Mouse (Mus musculus): Measurements from ENCODE around the gene Tle1. TPM values are rescaled to one million over a fixed set of nuclear protein-coding genes. Genes with fewer than 3 reads are reported as not detected.

Gene Tle1
- polyA plus RNA-seq, 1 experiment from 2014 or later, result 63.5 TPM

DNA sequence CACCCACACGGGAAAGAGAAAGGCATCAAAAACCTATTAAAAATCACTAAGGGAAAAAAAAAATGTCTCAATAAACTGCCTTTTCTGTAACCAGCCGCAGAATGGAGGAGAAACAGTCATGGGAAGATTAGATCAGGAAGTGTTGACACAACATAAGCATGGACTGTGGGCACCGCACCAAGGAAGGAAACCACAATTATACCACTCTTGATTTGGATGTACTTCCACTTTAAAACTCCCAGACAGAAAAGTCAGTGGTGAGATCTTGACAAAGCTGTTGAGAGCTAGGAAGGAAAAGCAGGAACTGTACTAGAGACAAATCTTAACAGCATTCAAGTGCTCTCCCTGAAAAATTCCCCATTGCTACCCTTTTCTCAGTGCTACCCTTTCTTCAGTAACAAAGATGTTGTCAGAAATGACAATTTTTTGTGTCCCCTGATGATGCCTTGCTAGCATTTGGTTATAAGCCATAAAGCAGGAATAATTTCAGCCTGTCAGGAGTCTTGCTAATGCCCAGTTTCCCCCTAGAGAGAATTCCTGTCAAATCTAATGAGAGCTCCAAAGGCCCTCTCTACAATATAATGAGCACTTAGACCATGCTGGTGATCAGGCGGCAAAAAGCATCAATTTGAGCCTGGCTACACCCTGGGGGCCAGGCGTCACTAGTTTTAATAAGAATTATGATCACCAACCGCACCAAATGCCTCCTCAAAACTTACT, 5.4 kb downstream of the Tle1 start:
- Histone ChIP-seq H3K27me3 (peaks cover 13% of the 10 kb centered on the region; the same call in 1 of the 2 replicates), H3K4me1 (peaks cover 54% of the 10 kb centered on the region), H3K9ac (no peak overlapping the region), H3K4me2 (peak overlapping the region; percentile 77), H3K36me3 (replicated peaks) (peaks cover 21% of the 10 kb centered on the region), H3K9me3 (no peaks in the 10 kb centered on the region), H3K4me3 (replicated peaks) (peak overlapping the region; percentile 92), H3K27ac (peak overlapping the region; percentile 37)
- 0 out of 2 replicates have a peak, but pooled peaks have one; percentile 18 for ATAC-seq (ENCODE audit: low FRiP score)
- 25% methylated on average over 6 of the region's 6 CpGs for WGBS

DNA sequence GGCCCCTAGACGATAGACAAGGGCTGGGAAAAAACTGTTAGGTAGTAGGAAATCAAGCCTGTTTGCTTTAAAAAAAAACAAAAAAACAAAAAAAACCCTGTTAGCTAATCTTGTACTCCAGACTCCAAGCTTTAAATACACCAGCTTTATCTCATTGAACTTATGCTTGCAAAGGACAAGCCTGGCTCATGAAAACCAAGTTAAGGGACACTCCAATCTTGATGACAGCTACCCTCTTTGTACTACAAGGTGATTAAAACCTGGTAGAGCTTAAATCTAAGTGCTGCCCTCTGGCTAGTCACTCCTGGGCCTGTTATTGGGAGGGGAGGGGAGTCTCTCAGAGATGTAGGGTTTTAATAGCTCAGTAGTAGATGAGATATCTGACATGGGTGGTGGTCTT, 7.4 kb downstream of the Tle1 start:
- ATAC-seq (ENCODE audit: low FRiP score), result no peak
- Histone ChIP-seq H3K9me3 (no peaks in the 10 kb centered on the region), H3K9ac (no peak overlapping the region), H3K27me3 (peaks cover 17% of the 10 kb centered on the region; the same call in 1 of the 2 replicates), H3K4me3 (replicated peaks) (no peak overlapping the region), H3K4me2 (no peak overlapping the region), H3K36me3 (replicated peaks) (peaks cover 29% of the 10 kb centered on the region), H3K4me1 (peaks cover 56% of the 10 kb centered on the region), H3K27ac (no peak overlapping the region)
- 71% methylated on average over 1 of the region's 1 CpGs for WGBS

DNA sequence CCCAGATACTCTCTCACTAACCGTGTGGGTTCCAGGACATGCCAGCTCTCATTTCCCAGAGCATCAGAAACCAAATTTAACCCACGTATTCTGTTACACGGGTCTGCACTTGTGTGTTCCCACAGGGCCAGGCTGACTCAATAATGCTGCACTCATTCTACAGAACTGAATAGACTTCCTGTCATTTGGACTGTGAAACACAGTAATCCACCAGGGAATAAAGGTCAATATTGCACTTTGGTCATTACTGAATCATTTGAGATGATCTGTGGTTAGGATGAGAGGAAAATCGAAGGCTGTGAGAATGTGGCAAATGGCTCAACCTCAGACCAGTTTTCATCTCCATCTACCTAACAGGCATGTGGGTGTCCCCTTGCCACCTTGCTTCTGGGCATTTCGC, 16.2 kb downstream of the Tle1 start:
- WGBS, result 72% methylated on average over 5 of the region's 5 CpGs
- H3K27ac ChIP-seq, result no peak overlapping the region
- H3K4me2 ChIP-seq, result no peak overlapping the region
- H3K27me3 ChIP-seq, result peaks cover 27% of the 10 kb centered on the region
- H3K9ac ChIP-seq, result no peak overlapping the region
- H3K4me3 ChIP-seq (replicated peaks), result no peak overlapping the region
- peaks cover 47% of the 10 kb centered on the region for H3K4me1 ChIP-seq
- H3K9me3 ChIP-seq, result no peaks in the 10 kb centered on the region
- no peak for ATAC-seq (ENCODE audit: low FRiP score)
- peaks cover 18% of the 10 kb centered on the region for H3K36me3 ChIP-seq (replicated peaks)

DNA sequence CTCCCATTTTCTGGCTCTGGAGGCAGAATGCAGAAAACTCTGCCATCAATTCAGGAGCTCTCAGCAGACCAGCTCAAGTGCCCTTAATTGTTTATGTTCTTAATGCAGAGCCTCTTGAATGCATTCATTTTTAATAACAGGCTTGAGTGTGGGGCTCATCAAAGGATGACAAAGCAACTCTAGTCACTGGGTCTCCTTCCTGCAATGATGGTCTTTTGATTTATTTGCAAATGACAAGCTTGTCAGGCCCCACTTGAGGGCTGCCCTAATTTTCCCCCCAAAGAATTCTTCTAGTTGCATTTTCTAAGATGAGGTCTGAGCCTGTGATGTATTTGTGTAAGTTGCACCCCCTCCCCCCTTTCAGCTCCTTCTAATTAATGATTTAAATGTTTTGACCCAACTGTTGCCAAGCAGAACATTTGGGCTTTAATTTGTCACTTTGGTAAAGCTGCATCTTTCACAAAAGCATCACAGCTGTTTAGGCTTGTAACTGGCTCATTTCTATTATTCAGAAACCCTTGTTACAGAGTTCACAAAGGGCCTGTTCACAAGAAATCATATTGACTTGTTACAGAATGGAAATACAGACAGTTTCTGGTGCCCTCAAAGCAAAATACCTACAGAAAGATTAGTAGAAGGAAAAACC, 18.3 kb downstream of the Tle1 start:
- no peaks in the 10 kb centered on the region for H3K9me3 ChIP-seq
- no peak overlapping the region for H3K4me2 ChIP-seq
- H3K9ac ChIP-seq, result no peak overlapping the region
- peaks cover 43% of the 10 kb centered on the region for H3K4me1 ChIP-seq
- H3K4me3 ChIP-seq (replicated peaks), result no peak overlapping the region
- peaks cover 14% of the 10 kb centered on the region; the same call in 1 of the 2 replicates for H3K36me3 ChIP-seq (replicated peaks)
- ATAC-seq (ENCODE audit: low FRiP score), result peak; percentile 80
- H3K27me3 ChIP-seq, result peaks cover 21% of the 10 kb centered on the region
- no peak overlapping the region; the same call in 1 of the 2 replicates for H3K27ac ChIP-seq

DNA sequence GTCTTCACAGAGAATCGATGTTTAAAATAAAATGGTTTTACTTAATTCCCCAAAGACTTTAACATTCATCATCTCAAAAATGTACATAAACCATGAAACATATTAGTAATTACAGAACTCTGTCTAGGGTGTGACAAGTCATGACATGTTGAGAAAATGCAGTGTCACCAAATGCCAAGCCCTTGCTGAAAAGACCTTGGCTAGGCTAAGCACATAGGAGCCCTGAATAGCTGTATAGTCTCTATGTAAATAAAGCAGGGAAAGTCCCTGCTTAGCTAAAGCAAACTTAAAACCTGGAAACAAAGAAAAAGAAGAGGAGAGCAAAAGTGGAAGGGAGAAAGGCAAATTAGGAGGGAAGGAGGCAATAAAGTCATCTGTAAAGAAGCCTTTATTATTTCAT, 24.8 kb downstream of the Tle1 start:
- Histone ChIP-seq H3K4me3 (replicated peaks) (no peak overlapping the region), H3K4me2 (no peak overlapping the region), H3K36me3 (replicated peaks) (peaks cover 28% of the 10 kb centered on the region), H3K4me1 (peaks cover 10% of the 10 kb centered on the region), H3K27me3 (peaks cover 18% of the 10 kb centered on the region), H3K9me3 (no peaks in the 10 kb centered on the region), H3K27ac (no peak overlapping the region), H3K9ac (no peak overlapping the region)
- 97% methylated on average over 1 of the region's 1 CpGs for WGBS
- no peak for ATAC-seq (ENCODE audit: low FRiP score)

DNA sequence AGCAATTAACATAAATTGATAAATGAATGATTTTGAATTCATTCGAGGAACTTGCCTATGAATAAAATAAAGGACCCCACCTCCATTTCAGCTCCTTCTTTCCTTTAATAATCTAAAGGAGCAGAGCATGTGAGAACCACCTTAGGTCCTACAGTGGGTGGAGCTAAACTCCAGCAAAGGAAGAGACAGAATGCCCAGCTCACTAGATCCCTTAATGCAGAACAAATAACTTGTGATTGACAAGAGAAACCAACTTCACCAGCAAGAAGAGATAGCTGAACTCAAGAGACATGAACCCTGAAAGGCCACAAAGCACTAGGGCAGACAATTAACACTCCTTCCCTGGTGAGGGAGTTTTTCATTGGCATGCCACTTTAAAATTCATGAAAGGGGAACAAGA, 32.5 kb downstream of the Tle1 start:
- Histone ChIP-seq H3K9me3 (no peaks in the 10 kb centered on the region), H3K27me3 (peaks cover 9% of the 10 kb centered on the region; the same call in 1 of the 2 replicates), H3K36me3 (replicated peaks) (peaks cover 16% of the 10 kb centered on the region; the same call in 1 of the 2 replicates), H3K9ac (no peak overlapping the region), H3K4me2 (no peak overlapping the region), H3K4me3 (replicated peaks) (no peak overlapping the region), H3K4me1 (peaks cover 49% of the 10 kb centered on the region), H3K27ac (peak overlapping the region; percentile 69)
- WGBS, result 0% methylated on average over 1 of the region's 1 CpGs
- ATAC-seq (ENCODE audit: low FRiP score), result peak; percentile 77

DNA sequence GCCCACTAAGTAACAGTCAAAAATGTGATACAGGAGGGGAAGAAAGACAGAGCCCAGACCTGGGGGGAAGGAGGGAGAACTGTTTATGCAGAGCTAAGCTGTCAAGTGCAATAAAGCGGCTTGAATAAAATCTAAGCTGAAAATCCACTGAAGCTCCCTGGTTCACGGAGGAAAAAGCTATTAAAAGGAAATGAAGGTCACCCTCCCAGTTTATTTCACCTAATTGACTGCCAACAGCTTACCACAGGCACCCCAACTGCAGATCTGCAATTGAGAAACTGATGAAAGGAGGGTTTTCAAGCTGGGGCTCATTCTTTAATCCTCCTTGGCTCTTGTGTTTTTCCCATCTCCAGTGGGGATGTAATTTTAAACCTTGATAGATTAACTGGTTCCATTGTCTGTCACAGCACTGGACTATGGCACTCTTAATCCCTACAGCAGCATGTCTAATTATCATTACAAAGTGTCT, 32.9 kb downstream of the Tle1 start:
- ATAC-seq (ENCODE audit: low FRiP score), result peak; percentile 92
- H3K4me2 ChIP-seq, result no peak overlapping the region
- 6% methylated on average over 2 of the region's 2 CpGs for WGBS
- H3K4me3 ChIP-seq (replicated peaks), result no peak overlapping the region
- no peak overlapping the region for H3K9ac ChIP-seq
- peaks cover 19% of the 10 kb centered on the region; the same call in 1 of the 2 replicates for H3K36me3 ChIP-seq (replicated peaks)
- H3K4me1 ChIP-seq, result peaks cover 49% of the 10 kb centered on the region
- no peaks in the 10 kb centered on the region for H3K9me3 ChIP-seq
- peaks cover 9% of the 10 kb centered on the region; the same call in 1 of the 2 replicates for H3K27me3 ChIP-seq
- H3K27ac ChIP-seq, result peak overlapping the region; percentile 81; the same call in 1 of the 2 replicates

DNA sequence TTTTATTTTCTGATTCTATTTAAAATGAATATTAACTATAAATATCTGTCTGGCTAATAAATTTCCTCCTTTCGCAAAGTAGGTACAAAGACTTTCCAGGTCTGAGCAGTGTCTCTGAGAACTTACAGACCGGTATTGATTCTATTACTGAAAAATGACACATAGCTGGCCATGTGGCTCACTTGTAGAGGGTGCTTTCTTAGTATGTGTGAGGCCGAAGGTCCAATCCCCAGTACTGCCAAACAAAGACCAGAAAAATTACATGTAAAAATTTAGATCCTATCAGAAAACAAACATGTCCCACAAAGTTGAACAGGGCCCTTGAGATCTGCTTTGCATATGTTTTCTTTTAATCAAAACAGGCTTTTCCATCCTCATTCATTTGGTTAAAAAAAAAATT, 33.5 kb downstream of the Tle1 start:
- Histone ChIP-seq H3K4me2 (no peak overlapping the region), H3K27me3 (peaks cover 12% of the 10 kb centered on the region), H3K9me3 (no peaks in the 10 kb centered on the region), H3K36me3 (replicated peaks) (peaks cover 23% of the 10 kb centered on the region; the same call in 1 of the 2 replicates), H3K9ac (no peak overlapping the region), H3K4me3 (replicated peaks) (no peak overlapping the region), H3K27ac (peak overlapping the region; percentile 81), H3K4me1 (peaks cover 50% of the 10 kb centered on the region)
- WGBS, result 15% methylated on average over 3 of the region's 3 CpGs
- ATAC-seq (ENCODE audit: low FRiP score), result peak; percentile 31; the same call in 1 of the 2 replicates

DNA sequence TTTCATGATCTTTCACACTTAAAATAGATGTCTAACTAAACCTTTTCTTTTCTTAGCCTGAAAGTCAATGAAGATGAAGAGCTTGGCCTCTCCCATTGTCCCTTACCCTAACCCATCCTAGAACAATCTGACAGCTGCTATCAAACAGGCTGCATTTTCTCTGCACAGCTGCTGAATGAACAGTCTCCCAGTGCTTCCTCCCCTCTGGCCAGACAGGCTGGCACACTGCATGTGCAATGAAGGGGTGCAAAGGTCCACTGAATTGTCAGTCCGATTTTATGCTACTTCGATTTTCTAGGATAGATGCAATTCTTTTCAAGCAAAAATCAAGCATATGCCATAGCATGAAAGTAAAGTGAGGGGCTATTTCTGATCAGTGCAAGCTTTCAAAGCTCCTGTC, 34.2 kb downstream of the Tle1 start:
- peaks cover 11% of the 10 kb centered on the region for H3K27me3 ChIP-seq
- peak overlapping the region; percentile 50; the same call in 1 of the 2 replicates for H3K27ac ChIP-seq
- peaks cover 23% of the 10 kb centered on the region; the same call in 1 of the 2 replicates for H3K36me3 ChIP-seq (replicated peaks)
- H3K9ac ChIP-seq, result no peak overlapping the region
- 50% methylated on average over 2 of the region's 2 CpGs for WGBS
- no peak overlapping the region for H3K4me3 ChIP-seq (replicated peaks)
- no peak overlapping the region for H3K4me2 ChIP-seq
- no peak for ATAC-seq (ENCODE audit: low FRiP score)
- H3K4me1 ChIP-seq, result peaks cover 54% of the 10 kb centered on the region
- no peaks in the 10 kb centered on the region for H3K9me3 ChIP-seq

DNA sequence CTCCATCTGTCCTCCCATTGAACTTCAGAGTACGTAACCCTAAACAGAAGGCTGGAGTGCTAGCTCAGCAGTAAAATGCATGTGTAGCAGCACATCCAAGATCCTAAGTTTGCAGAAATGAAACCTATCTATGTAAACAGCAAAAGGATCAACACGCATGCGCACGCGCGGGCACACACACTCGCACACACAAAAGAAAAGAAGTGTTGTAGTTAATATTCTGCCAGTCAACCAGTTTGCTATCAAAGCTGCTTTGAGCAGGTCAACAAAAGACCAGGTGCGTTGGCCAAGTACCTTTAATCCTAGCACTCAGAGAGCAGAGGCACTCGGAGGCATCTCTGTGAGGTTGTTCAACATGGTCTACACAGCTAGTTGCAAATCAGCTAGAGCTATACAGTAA, 35.0 kb downstream of the Tle1 start:
- Histone ChIP-seq H3K36me3 (replicated peaks) (peaks cover 23% of the 10 kb centered on the region; the same call in 1 of the 2 replicates), H3K27me3 (peaks cover 7% of the 10 kb centered on the region), H3K9ac (no peak overlapping the region), H3K4me2 (no peak overlapping the region), H3K27ac (no peak overlapping the region), H3K9me3 (no peaks in the 10 kb centered on the region), H3K4me3 (replicated peaks) (no peak overlapping the region), H3K4me1 (peaks cover 56% of the 10 kb centered on the region)
- no peak for ATAC-seq (ENCODE audit: low FRiP score)
- WGBS, result 92% methylated on average over 9 of the region's 9 CpGs

DNA sequence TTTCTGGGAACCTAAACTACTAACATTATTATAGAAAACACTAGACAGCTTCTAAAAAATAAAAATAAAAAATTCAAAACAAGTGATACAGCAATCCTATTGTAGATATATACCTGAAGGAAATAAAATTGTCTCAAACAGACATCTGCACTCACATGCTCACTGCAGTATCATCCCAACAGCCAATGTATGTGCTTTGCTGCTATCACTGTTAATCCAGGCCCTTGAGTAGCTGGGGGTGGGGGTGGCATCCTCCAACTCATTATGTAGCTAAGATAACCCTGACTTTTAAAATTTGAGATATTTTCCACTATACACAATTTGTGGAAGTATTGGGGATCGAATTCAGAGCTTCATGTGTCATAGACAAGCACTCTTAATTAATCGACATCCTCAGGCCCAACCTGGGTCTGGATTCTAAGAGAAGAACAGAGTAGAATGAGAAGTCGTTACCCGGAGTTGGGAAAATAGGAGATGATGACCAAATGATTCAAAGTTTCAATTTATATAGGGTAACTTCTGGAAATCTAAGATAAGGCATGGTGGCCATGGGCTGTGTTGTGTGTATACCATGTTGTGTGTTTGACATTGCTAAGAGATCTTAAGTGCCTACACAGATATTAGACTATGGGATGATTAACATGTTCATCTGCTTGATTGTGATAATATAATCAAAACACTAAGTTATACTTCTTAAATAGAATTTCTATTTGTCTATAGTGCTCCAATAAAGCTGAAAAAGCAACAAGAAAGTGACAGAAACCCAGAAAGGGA, 38.1 kb downstream of the Tle1 start:
- H3K4me1 ChIP-seq, result peaks cover 57% of the 10 kb centered on the region
- H3K36me3 ChIP-seq (replicated peaks), result peaks cover 23% of the 10 kb centered on the region; the same call in 1 of the 2 replicates
- 89% methylated on average over 4 of the region's 4 CpGs for WGBS
- no peak overlapping the region for H3K27ac ChIP-seq
- no peak overlapping the region for H3K9ac ChIP-seq
- no peak overlapping the region for H3K4me3 ChIP-seq (replicated peaks)
- H3K4me2 ChIP-seq, result no peak overlapping the region
- H3K9me3 ChIP-seq, result no peaks in the 10 kb centered on the region
- H3K27me3 ChIP-seq, result peaks cover 16% of the 10 kb centered on the region
- no peak for ATAC-seq (ENCODE audit: low FRiP score)

DNA sequence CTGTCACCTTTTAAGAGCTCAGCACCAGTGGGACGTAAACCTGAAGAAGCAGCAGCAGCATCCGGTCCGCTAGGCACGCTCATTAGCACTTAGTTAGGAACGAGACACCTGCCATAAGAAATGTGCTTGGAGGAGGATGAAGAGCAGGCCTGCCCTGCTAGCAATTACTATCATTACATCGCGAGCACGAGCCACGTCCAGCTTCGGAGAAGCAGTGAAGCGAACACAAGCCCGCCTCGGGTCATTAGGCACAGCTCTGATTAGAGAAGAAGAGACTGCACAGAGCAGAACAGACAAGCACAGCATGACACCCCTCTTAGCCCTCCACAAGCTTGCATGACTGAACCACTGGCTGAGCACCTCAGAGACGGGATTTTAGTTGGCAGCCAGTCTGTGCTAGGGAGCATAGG, 40.6 kb downstream of the Tle1 start:
- Histone ChIP-seq H3K4me1 (peaks cover 39% of the 10 kb centered on the region), H3K27me3 (peaks cover 21% of the 10 kb centered on the region), H3K36me3 (replicated peaks) (peaks cover 28% of the 10 kb centered on the region; the same call in 1 of the 2 replicates), H3K27ac (0 out of 2 replicates have a peak overlapping the region, but pooled peaks have one; percentile 5), H3K9ac (no peak overlapping the region), H3K4me2 (no peak overlapping the region), H3K9me3 (no peaks in the 10 kb centered on the region), H3K4me3 (replicated peaks) (no peak overlapping the region)
- ATAC-seq (ENCODE audit: low FRiP score), result peak; percentile 91
- 15% methylated on average over 14 of the region's 14 CpGs for WGBS
